Mouse (Mus musculus) neural tube, embryonic 11.5 days (tissue): Measurements from ENCODE around the gene Fbxl15. TPM values are rescaled to one million over a fixed set of nuclear protein-coding genes. Genes with fewer than 3 reads are reported as not detected.
A peak's percentile ranks its signal among the peaks of the same experiment; 100 is the strongest.

Source experiments
- ATAC-seq: fragments of 200-750 bp; cut with Nextera tagmentation; 2 replicates; pipeline ENCODE4 v1.8.0; 2017; ENCODE audit warnings: moderate number of reproducible peaks, mild to moderate bottlenecking, moderate TSS enrichment, moderate library complexity; ENCODE audit not compliant: insufficient read depth, low FRiP score, low TSS enrichment
- DNase-seq: peaks from one replicate; pipeline ENCODE4 v3.0.0-alpha.2; 2015; ENCODE audit warnings: low spot score
- H3K27ac ChIP-seq: fragments of 300-500 bp; sonication (generic); 2 replicates; pipeline ENCODE4 v1.5.1; 2014; ENCODE audit warnings: low read depth, mild to moderate bottlenecking, low read length
- H3K27me3 ChIP-seq: fragments of 300-500 bp; sonication (generic); 2 replicates; pipeline ENCODE4 v1.6.1; 2014; ENCODE audit warnings: mild to moderate bottlenecking, low read length, mixed read lengths; ENCODE audit not compliant: control insufficient read depth, insufficient read depth
- H3K36me3 ChIP-seq: fragments of 300-500 bp; sonication (generic); 2 replicates; pipeline ENCODE4 v1.6.1; 2014; ENCODE audit warnings: mild to moderate bottlenecking, low read length, moderate library complexity, mixed read lengths; ENCODE audit not compliant: control insufficient read depth, insufficient read depth
- H3K4me1 ChIP-seq: fragments of 300-500 bp; sonication (generic); 2 replicates; pipeline ENCODE4 v1.6.1; 2014; ENCODE audit warnings: low read length, mixed read lengths; ENCODE audit not compliant: control insufficient read depth, insufficient read depth
- H3K4me2 ChIP-seq: fragments of 300-500 bp; sonication (generic); 2 replicates; pipeline ENCODE4 v1.6.1; 2014; ENCODE audit warnings: low read depth, mild to moderate bottlenecking, moderate library complexity
- H3K4me3 ChIP-seq: fragments of 300-500 bp; sonication (generic); 2 replicates; pipeline ENCODE4 v1.5.1; 2014; ENCODE audit warnings: low read depth, low read length
- H3K9ac ChIP-seq: fragments of 300-500 bp; sonication (generic); 2 replicates; pipeline ENCODE4 v1.6.1; 2014; ENCODE audit warnings: mild to moderate bottlenecking, low read length
- H3K9me3 ChIP-seq: fragments of 300-500 bp; sonication (generic); 2 replicates; pipeline ENCODE4 v1.6.1; 2016; ENCODE audit warnings: low read length; ENCODE audit not compliant: control insufficient read depth
- WGBS: fragments of 180-500 bp; shearing (Covaris S2); extraction: QIAGEN DNeasy Blood & Tissue Kit; methylation state at CpG from one replicate; pipeline ENCODE4 v1.1.7; 2014; 5-methylcytosine and 5-hydroxymethylcytosine counted together
- polyA plus RNA-seq: library from polyadenylated mRNA; unstranded; fragments of >200 nt; fragmentation: Nextera tagmentation; extraction: Ambion mirVana; gene quantifications from 2 replicates; pipeline ENCODE4 v1.2.1, GENCODE M21; 2014

Fbxl15 gene
- polyA plus RNA-seq, 1 experiment from 2014 or later = 22.0 TPM

GRCm38 (mm10) chr19:46306268-46306610, 21.7 kb upstream of the Fbxl15 start:
- no peak overlapping the region for H3K4me3 ChIP-seq
- no peak overlapping the region for H3K27ac ChIP-seq
- no peak for ATAC-seq
- peaks cover 18% of the 10 kb centered on the region for H3K27me3 ChIP-seq
- H3K36me3 ChIP-seq = no peaks in the 10 kb centered on the region
- no peaks in the 10 kb centered on the region for H3K9me3 ChIP-seq
- 62% methylated on average over 5 of the region's 5 CpGs for WGBS
- DNase-seq = no peak
- peaks cover 14% of the 10 kb centered on the region for H3K4me1 ChIP-seq
- H3K4me2 ChIP-seq = no peak overlapping the region; the same call in 1 of the 2 replicates
- H3K9ac ChIP-seq = no peak overlapping the region

DNA sequence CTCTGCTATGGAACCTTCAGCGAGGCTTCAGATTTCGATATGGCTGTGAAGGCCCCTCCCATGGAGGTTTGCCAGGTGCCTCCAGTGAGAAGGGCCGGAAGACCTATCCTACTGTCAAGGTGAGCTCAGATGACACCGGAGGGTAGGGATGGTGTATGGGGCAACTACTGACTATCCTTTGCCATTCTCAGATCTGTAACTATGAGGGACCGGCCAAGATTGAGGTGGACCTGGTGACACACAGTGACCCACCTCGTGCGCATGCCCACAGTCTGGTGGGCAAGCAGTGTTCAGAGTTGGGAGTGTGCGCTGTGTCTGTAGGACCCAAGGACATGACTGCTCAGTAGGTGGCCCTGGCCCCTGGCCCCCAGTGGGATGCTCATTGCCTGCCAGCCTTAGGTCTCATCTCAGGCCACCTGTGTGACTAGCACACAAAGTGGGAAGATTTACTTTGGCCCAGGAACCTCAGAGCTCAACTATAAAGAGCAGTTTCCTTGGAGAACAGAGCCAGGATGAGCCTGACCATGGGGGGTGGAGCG, 21.2 kb upstream of the Fbxl15 start:
- WGBS = 94% methylated on average over 9 of the region's 9 CpGs

DNA sequence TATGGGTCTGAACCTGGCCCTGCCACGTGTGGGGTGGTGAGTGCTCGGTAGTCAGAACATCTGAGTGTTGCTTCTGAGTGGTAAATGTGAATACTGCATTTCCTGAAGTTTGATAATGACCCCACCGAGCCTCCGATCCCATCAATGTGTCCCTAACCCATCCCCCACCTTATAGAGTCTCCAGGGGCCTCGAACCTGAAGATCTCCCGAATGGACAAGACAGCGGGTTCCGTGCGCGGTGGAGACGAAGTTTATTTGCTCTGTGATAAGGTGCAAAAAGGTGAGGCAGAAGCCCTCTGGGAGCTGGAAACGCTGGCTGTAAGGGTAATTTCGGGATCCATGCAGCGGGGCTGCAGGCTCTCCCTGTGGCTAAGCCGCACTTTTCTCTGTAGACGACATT, 20.2 kb upstream of the Fbxl15 start:
- H3K4me3 ChIP-seq = no peak overlapping the region
- no peak overlapping the region for H3K9ac ChIP-seq
- ATAC-seq (no peak), DNase-seq (no peak)
- 69% methylated on average over 16 of the region's 16 CpGs for WGBS
- H3K4me2 ChIP-seq = no peak overlapping the region
- H3K27ac ChIP-seq = no peak overlapping the region
- H3K27me3 ChIP-seq = peaks cover 18% of the 10 kb centered on the region
- H3K4me1 ChIP-seq = peaks cover 14% of the 10 kb centered on the region
- no peaks in the 10 kb centered on the region for H3K36me3 ChIP-seq
- no peaks in the 10 kb centered on the region for H3K9me3 ChIP-seq

More for the DNA sequence above, 21.2 kb upstream of the Fbxl15 start:
- ATAC-seq = no peak
- no peak for DNase-seq
- Histone ChIP-seq H3K4me1 (peaks cover 14% of the 10 kb centered on the region), H3K27ac (no peak overlapping the region), H3K4me3 (no peak overlapping the region), H3K36me3 (no peaks in the 10 kb centered on the region), H3K4me2 (no peak overlapping the region), H3K9me3 (no peaks in the 10 kb centered on the region), H3K9ac (no peak overlapping the region), H3K27me3 (peaks cover 18% of the 10 kb centered on the region)

- WGBS = 51% methylated on average over 15 of the region's 16 CpGs
- H3K27me3 ChIP-seq = peaks cover 20% of the 10 kb centered on the region
- no peak for DNase-seq
- no peaks in the 10 kb centered on the region for H3K9me3 ChIP-seq
- H3K4me2 ChIP-seq = no peak overlapping the region
- no peak overlapping the region for H3K27ac ChIP-seq
- no peak overlapping the region for H3K4me3 ChIP-seq
- no peak overlapping the region for H3K9ac ChIP-seq
- H3K36me3 ChIP-seq = no peaks in the 10 kb centered on the region
- H3K4me1 ChIP-seq = peaks cover 14% of the 10 kb centered on the region
- ATAC-seq = no peak
These were observed 19.7 kb upstream of the Fbxl15 start for GRCm38 (mm10) chr19:46308303-46308702.

GRCm38 (mm10) chr19:46308706-46309435, 19.1 kb upstream of the Fbxl15 start:
- Histone ChIP-seq H3K4me2 (peak overlapping the region; percentile 58), H3K27me3 (peaks cover 25% of the 10 kb centered on the region), H3K36me3 (no peaks in the 10 kb centered on the region), H3K4me1 (peaks cover 14% of the 10 kb centered on the region), H3K9me3 (no peaks in the 10 kb centered on the region), H3K27ac (no peak overlapping the region), H3K9ac (peak overlapping the region; percentile 39), H3K4me3 (peak overlapping the region; percentile 27)
- 2% methylated on average over 47 of the region's 47 CpGs for WGBS
- peak; percentile 92 for DNase-seq
- peak; percentile 24 for ATAC-seq

GRCm38 (mm10) chr19:46309651-46310305, 18.2 kb upstream of the Fbxl15 start:
- ATAC-seq (no peak), DNase-seq (no peak)
- Histone ChIP-seq H3K4me3 (no peak overlapping the region), H3K27me3 (peaks cover 34% of the 10 kb centered on the region), H3K4me1 (peaks cover 8% of the 10 kb centered on the region), H3K9me3 (no peaks in the 10 kb centered on the region), H3K9ac (no peak overlapping the region), H3K27ac (no peak overlapping the region), H3K4me2 (no peak overlapping the region), H3K36me3 (no peaks in the 10 kb centered on the region)
- WGBS = 84% methylated on average over 21 of the region's 21 CpGs

- no peaks in the 10 kb centered on the region for H3K9me3 ChIP-seq
- H3K36me3 ChIP-seq = no peaks in the 10 kb centered on the region
- peaks cover 40% of the 10 kb centered on the region for H3K27me3 ChIP-seq
- H3K4me1 ChIP-seq = peaks cover 4% of the 10 kb centered on the region; the same call in 1 of the 2 replicates
- DNase-seq (no peak), ATAC-seq (no peak)
- H3K4me3 ChIP-seq = no peak overlapping the region
- H3K9ac ChIP-seq = no peak overlapping the region
- H3K4me2 ChIP-seq = no peak overlapping the region
- 94% methylated on average over 12 of the region's 12 CpGs for WGBS
- no peak overlapping the region for H3K27ac ChIP-seq
These were observed 17.6 kb upstream of the Fbxl15 start for GRCm38 (mm10) chr19:46310312-46310865.

DNA sequence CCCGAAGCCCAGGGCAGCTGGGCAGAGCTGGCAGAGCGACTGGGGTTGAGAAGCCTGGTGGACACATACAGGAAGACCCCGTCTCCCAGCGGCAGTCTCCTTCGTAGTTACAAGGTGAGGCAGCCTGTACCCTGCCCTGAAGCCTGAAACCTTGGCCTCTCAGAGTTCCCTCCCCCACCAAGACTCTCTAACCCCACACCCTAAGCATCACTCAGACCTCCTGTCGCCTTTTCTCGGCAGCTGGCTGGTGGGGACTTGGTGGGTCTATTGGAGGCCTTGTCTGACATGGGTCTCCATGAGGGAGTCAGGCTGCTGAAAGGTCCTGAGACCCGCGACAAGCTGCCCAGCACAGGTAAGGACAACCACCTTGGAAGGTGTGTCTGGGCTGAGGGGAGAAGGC, 16.6 kb upstream of the Fbxl15 start:
- Histone ChIP-seq H3K9me3 (no peaks in the 10 kb centered on the region), H3K27me3 (peaks cover 50% of the 10 kb centered on the region), H3K4me3 (no peak overlapping the region), H3K27ac (no peak overlapping the region), H3K36me3 (no peaks in the 10 kb centered on the region), H3K4me1 (peaks cover 4% of the 10 kb centered on the region; the same call in 1 of the 2 replicates), H3K9ac (no peak overlapping the region), H3K4me2 (no peak overlapping the region)
- WGBS = 86% methylated on average over 9 of the region's 9 CpGs
- ATAC-seq = no peak
- DNase-seq = no peak
